Mouse (Mus musculus) lung, embryonic 16.5 days (tissue): ENCODE data around the gene Mrpl44. TPM values are rescaled to one million over a fixed set of nuclear protein-coding genes. Genes with fewer than 3 reads are reported as not detected.

Experiments used
- ATAC-seq: fragments of 200-750 bp; cut with Nextera tagmentation; 2 replicates; pipeline ENCODE4 v1.8.0; 2017; ENCODE audit warnings: low read depth, mild to moderate bottlenecking, moderate library complexity
- H3K27ac ChIP-seq: fragments of 300-500 bp; sonication (generic); 2 replicates; pipeline ENCODE4 v1.5.1; 2014; ENCODE audit warnings: mild to moderate bottlenecking, control low read depth, low read length
- H3K27me3 ChIP-seq: fragments of 300-500 bp; sonication (generic); 2 replicates; pipeline ENCODE4 v1.6.1; 2014; ENCODE audit warnings: low read depth, low read length, mixed read lengths; ENCODE audit not compliant: control insufficient read depth, insufficient read depth
- H3K36me3 ChIP-seq: fragments of 300-500 bp; sonication (generic); 2 replicates; pipeline ENCODE4 v1.6.1; 2014; ENCODE audit warnings: low read length; ENCODE audit not compliant: control insufficient read depth, insufficient read depth
- H3K4me1 ChIP-seq: fragments of 300-500 bp; sonication (generic); replicated peaks from 2 replicates; pipeline ENCODE4 v1.6.1; 2014; ENCODE audit warnings: low read length, mixed read lengths; ENCODE audit not compliant: control insufficient read depth, insufficient read depth
- H3K4me2 ChIP-seq: fragments of 300-500 bp; sonication (generic); 2 replicates; pipeline ENCODE4 v1.6.1; 2014; ENCODE audit warnings: low read depth, low read length, control low read depth
- H3K4me3 ChIP-seq: fragments of 300-500 bp; sonication (generic); 2 replicates; pipeline ENCODE4 v1.5.1; 2014; ENCODE audit warnings: mild to moderate bottlenecking, low read length, control low read depth
- H3K9ac ChIP-seq: fragments of 300-500 bp; sonication (generic); 2 replicates; pipeline ENCODE4 v1.6.1; 2014; ENCODE audit warnings: low read length, control low read depth
- H3K9me3 ChIP-seq: fragments of 300-500 bp; sonication (generic); 2 replicates; pipeline ENCODE4 v1.6.1; 2016; ENCODE audit warnings: low read length; ENCODE audit not compliant: control insufficient read depth
- WGBS: fragments of 180-500 bp; shearing (Covaris S2); extraction: QIAGEN DNeasy Blood & Tissue Kit; methylation state at CpG from one replicate; pipeline ENCODE4 v1.1.7; 2014; 5-methylcytosine and 5-hydroxymethylcytosine counted together
- polyA plus RNA-seq: library from polyadenylated mRNA; unstranded; fragments of >200 nt; fragmentation: Nextera tagmentation; extraction: Ambion mirVana; gene quantifications from 2 replicates; pipeline ENCODE4 v1.2.1, GENCODE M21; 2015

Gene Mrpl44
- polyA plus RNA-seq, 1 experiment from 2014 or later = 55.0 TPM

DNA sequence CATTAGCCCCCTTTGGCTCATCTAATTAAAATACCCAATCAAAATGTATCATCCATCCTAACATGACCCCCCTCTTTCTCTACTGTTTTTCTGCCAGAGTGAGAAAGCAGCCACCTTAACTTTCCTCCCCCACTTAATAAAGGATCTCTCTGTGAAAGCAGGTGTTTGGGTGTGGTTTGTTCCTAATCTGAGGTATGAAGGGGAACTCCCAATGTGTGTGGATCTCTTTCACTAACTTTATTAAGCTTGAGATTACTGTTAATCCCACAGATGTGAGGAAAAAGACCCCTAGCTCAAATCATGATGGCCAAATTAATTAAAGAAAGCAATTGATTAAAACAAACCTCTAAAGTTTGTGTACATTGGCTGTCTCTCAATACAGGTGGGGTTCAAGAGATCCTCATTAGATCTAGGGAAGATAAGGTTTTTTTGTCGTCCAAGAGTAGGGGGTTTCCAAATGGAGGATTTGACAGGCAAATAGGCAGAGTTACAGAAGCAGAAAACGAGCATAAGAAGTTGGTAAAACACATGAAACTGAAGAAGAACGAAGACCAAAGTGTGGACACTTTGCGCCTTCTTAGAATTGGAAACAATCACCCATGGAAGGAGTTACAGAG is 1.5 kb upstream of the Mrpl44 start:
- no peaks in the 10 kb centered on the region for H3K9me3 ChIP-seq
- no peak for ATAC-seq
- no peak overlapping the region for H3K4me3 ChIP-seq
- H3K4me1 ChIP-seq = peaks cover 2% of the 10 kb centered on the region; the same call in 1 of the 2 replicates
- H3K4me2 ChIP-seq = no peak overlapping the region
- no peaks in the 10 kb centered on the region for H3K27me3 ChIP-seq
- H3K27ac ChIP-seq = no peak overlapping the region
- no peak overlapping the region for H3K9ac ChIP-seq
- peaks cover 6% of the 10 kb centered on the region for H3K36me3 ChIP-seq
- 69% methylated on average over 4 of the region's 4 CpGs for WGBS

GRCm38 (mm10) chr1:79778011-79778410 is 2.2 kb downstream of the Mrpl44 start:
- no peaks in the 10 kb centered on the region for H3K9me3 ChIP-seq
- no peak overlapping the region for H3K27ac ChIP-seq
- no peaks in the 10 kb centered on the region for H3K27me3 ChIP-seq
- WGBS = 80% methylated on average over 11 of the region's 11 CpGs
- no peak for ATAC-seq
- peaks cover 2% of the 10 kb centered on the region; the same call in 1 of the 2 replicates for H3K4me1 ChIP-seq
- no peak overlapping the region for H3K4me3 ChIP-seq
- H3K36me3 ChIP-seq = peaks cover 35% of the 10 kb centered on the region
- H3K9ac ChIP-seq = no peak overlapping the region
- no peak overlapping the region for H3K4me2 ChIP-seq

DNA sequence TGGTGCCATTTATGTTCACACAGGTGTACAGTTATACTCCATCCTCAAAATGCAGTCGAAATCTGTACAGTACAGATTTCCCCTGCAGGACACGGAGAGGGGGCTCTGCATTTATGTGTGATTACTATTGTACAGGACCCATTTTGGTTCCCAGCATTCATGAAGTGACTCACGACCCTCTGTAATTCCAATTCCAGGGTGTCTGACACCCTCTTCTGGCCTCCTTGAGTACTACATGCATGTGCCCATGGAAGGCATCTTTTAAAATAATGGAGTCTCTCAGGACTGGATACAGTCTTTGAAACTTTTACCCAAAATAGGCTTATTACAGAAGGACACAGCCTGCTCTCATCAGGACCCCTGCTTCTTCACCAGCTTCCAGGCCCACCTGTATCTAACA is 6.6 kb downstream of the Mrpl44 start:
- H3K27ac ChIP-seq = no peak overlapping the region
- H3K4me1 ChIP-seq = no peaks in the 10 kb centered on the region
- WGBS = 87% methylated on average over 3 of the region's 3 CpGs
- H3K4me3 ChIP-seq = no peak overlapping the region
- no peaks in the 10 kb centered on the region for H3K27me3 ChIP-seq
- H3K4me2 ChIP-seq = no peak overlapping the region
- H3K9ac ChIP-seq = no peak overlapping the region
- H3K36me3 ChIP-seq = peaks cover 41% of the 10 kb centered on the region
- no peaks in the 10 kb centered on the region for H3K9me3 ChIP-seq
- ATAC-seq = no peak

DNA sequence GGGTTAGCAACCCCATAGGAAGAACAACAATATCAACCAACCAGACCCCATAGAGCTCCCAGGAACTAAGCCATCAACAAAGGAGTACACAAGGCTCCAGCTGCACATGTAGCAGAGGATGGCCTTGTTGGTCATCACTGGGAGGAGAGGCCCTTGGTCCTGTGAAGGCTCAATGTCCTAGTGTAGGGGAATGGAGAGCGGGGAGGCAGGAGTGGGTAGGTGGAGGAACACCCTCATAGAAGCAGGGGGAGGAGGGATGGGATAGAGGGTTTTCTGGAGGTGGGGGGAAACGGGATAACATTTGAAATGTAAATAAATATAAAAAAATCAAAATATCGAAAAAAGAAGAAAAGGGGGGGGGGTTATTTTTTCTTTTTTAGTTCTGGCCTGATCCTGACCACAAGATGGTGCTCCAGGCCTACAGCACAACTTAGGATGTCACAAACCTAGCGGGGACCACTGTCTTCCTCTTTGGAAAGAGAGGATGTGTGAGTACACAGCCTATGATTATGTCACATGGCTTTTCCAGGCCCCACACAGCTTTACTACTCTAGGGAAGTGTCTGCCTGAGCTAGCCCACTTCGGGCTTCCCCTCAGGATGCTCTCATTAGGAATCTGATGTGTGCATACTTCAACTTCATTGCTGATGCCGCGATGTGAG is 10.6 kb downstream of the Mrpl44 start:
- peak; percentile 72 for ATAC-seq
- H3K4me1 ChIP-seq = 0 out of 2 replicates have a peak, but pooled peaks cover 3% of the 10 kb centered on the region
- peaks cover 18% of the 10 kb centered on the region for H3K36me3 ChIP-seq
- H3K4me3 ChIP-seq = no peak overlapping the region
- no peak overlapping the region for H3K9ac ChIP-seq
- H3K9me3 ChIP-seq = no peaks in the 10 kb centered on the region
- 55% methylated on average over 7 of the region's 7 CpGs for WGBS
- no peaks in the 10 kb centered on the region for H3K27me3 ChIP-seq
- no peak overlapping the region for H3K27ac ChIP-seq
- no peak overlapping the region for H3K4me2 ChIP-seq

GRCm38 (mm10) chr1:79797084-79797483 is 21.3 kb downstream of the Mrpl44 start:
- no peak overlapping the region for H3K9ac ChIP-seq
- H3K27ac ChIP-seq = no peak overlapping the region
- H3K36me3 ChIP-seq = peaks cover 15% of the 10 kb centered on the region
- no peak overlapping the region for H3K4me3 ChIP-seq
- WGBS = 79% methylated on average over 3 of the region's 3 CpGs
- no peaks in the 10 kb centered on the region for H3K4me1 ChIP-seq
- H3K27me3 ChIP-seq = no peaks in the 10 kb centered on the region
- ATAC-seq = no peak
- H3K4me2 ChIP-seq = no peak overlapping the region
- H3K9me3 ChIP-seq = no peaks in the 10 kb centered on the region

DNA sequence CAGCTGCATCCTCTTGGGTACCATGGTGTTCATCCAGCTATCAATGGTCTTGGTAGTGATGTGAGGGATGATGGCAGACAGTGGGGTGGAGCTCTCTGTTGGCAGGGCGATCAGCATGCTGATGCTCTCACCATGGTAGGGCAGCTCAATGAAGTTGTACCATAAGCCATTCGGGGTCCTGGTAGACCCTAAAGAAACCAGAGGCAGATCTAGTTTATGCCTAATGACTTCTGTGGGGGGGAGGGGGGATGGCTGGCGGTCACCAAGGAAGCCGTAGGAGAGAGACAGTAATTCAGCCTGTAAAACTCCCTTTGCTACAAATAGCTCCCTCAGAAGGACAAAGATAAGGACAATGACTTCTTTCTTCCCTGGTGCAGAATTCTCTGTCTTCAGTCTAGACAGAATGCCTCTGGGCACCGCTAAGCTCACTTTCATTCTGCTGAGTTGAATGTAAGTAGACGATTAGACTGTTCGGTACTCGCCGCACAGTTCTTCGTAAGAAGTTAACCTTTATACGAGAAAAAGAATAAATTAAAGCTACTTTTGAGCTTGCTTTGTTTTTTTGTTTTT is 27.1 kb downstream of the Mrpl44 start:
- no peak for ATAC-seq
- no peak overlapping the region for H3K27ac ChIP-seq
- WGBS = 95% methylated on average over 11 of the region's 11 CpGs
- peaks cover 14% of the 10 kb centered on the region for H3K36me3 ChIP-seq
- H3K4me1 ChIP-seq = peaks cover 7% of the 10 kb centered on the region
- H3K4me2 ChIP-seq = no peak overlapping the region
- H3K9ac ChIP-seq = no peak overlapping the region
- no peaks in the 10 kb centered on the region for H3K9me3 ChIP-seq
- no peaks in the 10 kb centered on the region for H3K27me3 ChIP-seq
- H3K4me3 ChIP-seq = no peak overlapping the region

DNA sequence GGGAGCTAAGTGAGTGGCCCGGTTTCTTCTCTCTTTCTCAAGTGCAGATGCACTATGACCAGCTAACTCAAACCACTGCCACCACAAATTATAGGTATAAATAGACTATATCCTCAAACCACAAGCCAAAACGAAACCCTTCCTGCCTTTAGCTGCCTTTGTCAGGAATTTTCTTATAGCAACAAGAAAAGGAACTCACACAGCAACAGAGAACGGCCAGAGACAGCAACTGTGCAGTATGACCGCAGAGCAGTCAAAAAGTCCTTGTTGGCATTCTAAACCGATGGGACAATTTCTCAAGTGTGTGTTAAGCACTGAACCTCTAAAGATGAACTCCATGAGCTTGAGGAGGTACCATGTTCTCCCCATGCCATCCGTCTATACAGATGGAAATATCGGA is 27.8 kb downstream of the Mrpl44 start:
- WGBS = 85% methylated on average over 7 of the region's 7 CpGs
- ATAC-seq = no peak
- no peak overlapping the region for H3K4me2 ChIP-seq
- no peak overlapping the region for H3K27ac ChIP-seq
- peaks cover 7% of the 10 kb centered on the region for H3K4me1 ChIP-seq
- H3K36me3 ChIP-seq = peaks cover 9% of the 10 kb centered on the region
- H3K9me3 ChIP-seq = no peaks in the 10 kb centered on the region
- H3K9ac ChIP-seq = no peak overlapping the region
- no peak overlapping the region for H3K4me3 ChIP-seq
- no peaks in the 10 kb centered on the region for H3K27me3 ChIP-seq

GRCm38 (mm10) chr1:79806865-79807264 is 31.0 kb downstream of the Mrpl44 start:
- H3K9me3 ChIP-seq = no peaks in the 10 kb centered on the region
- H3K9ac ChIP-seq = no peak overlapping the region
- peaks cover 7% of the 10 kb centered on the region for H3K4me1 ChIP-seq
- H3K4me2 ChIP-seq = no peak overlapping the region
- H3K4me3 ChIP-seq = no peak overlapping the region
- H3K36me3 ChIP-seq = peaks cover 6% of the 10 kb centered on the region; the same call in 1 of the 2 replicates
- ATAC-seq = peak; percentile 76
- H3K27me3 ChIP-seq = no peaks in the 10 kb centered on the region
- H3K27ac ChIP-seq = no peak overlapping the region
- 31% methylated on average over 5 of the region's 5 CpGs for WGBS

DNA sequence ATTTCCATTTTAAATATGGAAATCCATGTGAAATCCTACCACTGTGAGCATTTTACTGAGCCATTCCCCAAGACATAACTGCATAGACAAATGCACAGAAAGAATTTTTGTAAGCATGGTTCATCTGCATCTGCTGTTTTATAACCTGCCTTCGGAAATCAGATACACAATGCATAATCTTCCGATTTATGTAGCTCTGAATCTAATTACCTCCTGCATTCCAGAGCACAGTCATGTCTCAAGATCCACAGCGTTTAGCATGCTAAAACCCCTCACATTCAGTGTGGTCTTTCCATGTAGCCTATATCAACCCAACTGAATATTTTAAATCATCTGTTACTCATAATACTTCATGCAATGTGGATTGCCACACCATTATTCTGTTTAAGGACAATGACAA is 33.6 kb downstream of the Mrpl44 start:
- no peaks in the 10 kb centered on the region for H3K27me3 ChIP-seq
- ATAC-seq = no peak
- H3K27ac ChIP-seq = no peak overlapping the region
- peaks cover 7% of the 10 kb centered on the region for H3K4me1 ChIP-seq
- no peak overlapping the region for H3K9ac ChIP-seq
- H3K9me3 ChIP-seq = no peaks in the 10 kb centered on the region
- no peak overlapping the region for H3K4me2 ChIP-seq
- H3K4me3 ChIP-seq = no peak overlapping the region
- H3K36me3 ChIP-seq = peaks cover 2% of the 10 kb centered on the region; the same call in 1 of the 2 replicates
- 87% methylated on average over 3 of the region's 3 CpGs for WGBS
